Comparison of ENCODE assay signal across 29 mouse cellular contexts in the genomic region with DNA sequence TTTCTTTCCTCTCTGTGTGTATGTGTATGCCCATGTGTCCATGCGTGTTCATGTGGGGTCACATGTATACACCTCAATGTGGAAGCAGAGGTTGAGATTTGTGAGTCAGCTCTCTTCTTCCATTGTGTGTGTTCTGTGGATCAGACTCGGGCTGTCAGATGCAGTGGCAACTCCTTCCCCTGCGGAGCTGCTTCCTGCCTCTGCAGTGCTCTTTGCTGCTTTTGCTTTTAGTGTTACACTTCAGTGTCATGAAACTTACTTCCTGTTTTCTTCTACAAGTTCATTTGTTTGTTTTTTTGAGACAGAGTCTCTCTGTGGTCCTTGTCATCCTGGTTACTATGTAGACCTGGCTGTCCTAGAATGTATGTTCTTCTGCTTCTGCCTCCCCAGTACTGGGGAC. TPM values are rescaled to one million over a fixed set of nuclear protein-coding genes. Genes with fewer than 3 reads are reported as not detected.
DNase-seq lines count a peak whose midpoint lies in the region; ATAC-seq and TF ChIP-seq lines count a peak whose summit lies in the region.
"Had no signal": no experiment of that assay in that cellular context is flagged by ENCODE, and none has a peak within 500 bp of the region (broad histone marks: within the 10 kb centered on the region; RNA-seq: fewer than 3 reads in every experiment).

No protein-coding gene starts in this region.

- H3K4me1 ChIP-seq in bone marrow macrophage, adult 2 months (ENCODE audit: control insufficient read depth, insufficient read depth, low read length), result peaks cover 10% of the 10 kb centered on the region
- peaks cover 8% of the 10 kb centered on the region for H3K4me1 ChIP-seq in liver, postnatal 0 days (ENCODE audit: insufficient read depth)

- no peaks in the 10 kb centered on the region for H3K27me3 ChIP-seq in liver, postnatal 0 days (ENCODE audit: insufficient read depth, low read length)
- H3K27me3 ChIP-seq: embryonic facial prominence, embryonic 13.5 days; embryonic facial prominence, embryonic 15.5 days; forebrain, embryonic 12.5 days had no signal

- intact Hi-C loops in heart, postnatal 14 days (cut with DNase I), result loop anchor here (5.0 kb wide), 1 partner anchor 33 kb away; the partner anchor contains the start of gene Mpi

- 77% methylated on average over 3 of the region's 3 CpGs for WGBS in liver, postnatal 0 days (ENCODE audit: insufficient replicate concordance)

- TF ChIP-seq POLR2A in bone marrow macrophage, adult 2 months (IDR thresholded peaks at IDR 0.05; ENCODE audit: borderline replicate concordance, low read depth, low read length), result no peak

- H3K4me2 ChIP-seq in liver, postnatal 0 days (ENCODE audit: low read depth, low read length), result no peak overlapping the region
- H3K4me2 ChIP-seq: embryonic facial prominence, embryonic 13.5 days; embryonic facial prominence, embryonic 15.5 days; forebrain, embryonic 12.5 days had no signal

- no peak for TF ChIP-seq CTCF in bone marrow macrophage, adult 2 months (IDR thresholded peaks at IDR 0.05; ENCODE audit: low read depth, low read length)
- no peak for TF ChIP-seq CTCF in liver, postnatal 0 days (IDR thresholded peaks at IDR 0.05; ENCODE audit: low read depth)

- TF ChIP-seq EP300 in liver, postnatal 0 days (IDR thresholded peaks at IDR 0.05; ENCODE audit: low read depth), result no peak

- H3K9me3 ChIP-seq in liver, postnatal 0 days (ENCODE audit: low read length), result no peaks in the 10 kb centered on the region
- H3K9me3 ChIP-seq: embryonic facial prominence, embryonic 13.5 days; embryonic facial prominence, embryonic 15.5 days; forebrain, embryonic 10.5 days; forebrain, embryonic 12.5 days had no signal

- H3K27ac ChIP-seq in bone marrow macrophage, adult 2 months (ENCODE audit: insufficient read depth, low read depth, low read length), result peak overlapping the region; percentile 9; the same call in 1 of the 2 replicates
- H3K27ac ChIP-seq in liver, postnatal 0 days (ENCODE audit: low read depth), result no peak overlapping the region
- H3K27ac ChIP-seq: embryonic facial prominence, embryonic 13.5 days; embryonic facial prominence, embryonic 15.5 days; forebrain, embryonic 10.5 days; forebrain, embryonic 12.5 days had no signal

- H3K4me3 ChIP-seq in bone marrow macrophage, adult 2 months (ENCODE audit: insufficient read depth, low read length), result no peak overlapping the region
- H3K4me3 ChIP-seq in liver, postnatal 0 days (ENCODE audit: low read depth, low read length), result no peak overlapping the region
- H3K4me3 ChIP-seq: embryonic facial prominence, embryonic 13.5 days; embryonic facial prominence, embryonic 15.5 days; erythroblast, embryonic 14.5 days; forebrain, embryonic 10.5 days; forebrain, embryonic 12.5 days had no signal

- DNase-seq in A20 (ENCODE audit: low read depth, low spot score), result peak; percentile 62
- no peak for DNase-seq in lung, adult 18-20 months
- no peak for DNase-seq in heart, postnatal 14 days
- DNase-seq in liver, postnatal 0 days, result no peak
- DNase-seq: adrenal gland, adult 8-10 months; adrenal gland, postnatal 14 days; adrenal gland, postnatal 36 days; cerebellum, adult 11 months; cerebellum, adult 18-20 months; cerebellum, adult 8-10 months; cerebellum, adult 9-11 months; cerebellum, postnatal 14 days; cerebellum, postnatal 36 days; embryo, embryonic 11 days had no signal

- H3K9ac ChIP-seq in liver, postnatal 0 days (replicated peaks), result no peak overlapping the region
- H3K9ac ChIP-seq: embryonic facial prominence, embryonic 13.5 days; embryonic facial prominence, embryonic 15.5 days; forebrain, embryonic 12.5 days had no signal

- H3K36me3 ChIP-seq in liver, postnatal 0 days (replicated peaks; ENCODE audit: insufficient read depth, low read length), result peaks cover 65% of the 10 kb centered on the region

- ATAC-seq in CD4-positive, CD25-positive, alpha-beta regulatory T cell, adult 4 months, result peak; percentile 27
- ATAC-seq in liver, postnatal 0 days, result no peak
- ATAC-seq: activated CD4-positive, CD25-positive, alpha-beta regulatory T cell, adult 4 months; forebrain, embryonic 14.5 days; forebrain, embryonic 16.5 days had no signal

RNA-seq across cellular contexts. Expression of gene Ulk3, which starts 4.3 kb away (rescaled TPM):
- polyA plus RNA-seq in CD4-positive, CD25-positive, alpha-beta regulatory T cell, adult 4 months (2017; shearing (Covaris generic)), result 10 to 100 TPM; 27.0 to 48.2 TPM
- 17.2 and 23.0 TPM in 2 replicates for polyA plus RNA-seq in bone marrow macrophage, adult 2 months (2012; ENCODE audit: insufficient read depth, insufficient read length, missing spikeins)
- total RNA-seq in heart, postnatal 14 days (2021), result 1 to 10 TPM; 8.9 to 9.1 TPM
- 3.6 and 3.7 TPM in 2 replicates for polyA plus RNA-seq in liver, postnatal 0 days (2015; fragmentation: Nextera tagmentation; extraction: Ambion mirVana)

RNA-seq across cellular contexts. Expression of gene Cplx3, which starts 21.1 kb away (rescaled TPM):
- polyA plus RNA-seq in CD4-positive, CD25-positive, alpha-beta regulatory T cell, adult 4 months (2017; shearing (Covaris generic)), result not detected
- polyA plus RNA-seq in bone marrow macrophage, adult 2 months (2012; ENCODE audit: insufficient read depth, insufficient read length, missing spikeins), result not detected in 2 replicates
- not detected for total RNA-seq in heart, postnatal 14 days (2021)
- not detected in 2 replicates for polyA plus RNA-seq in liver, postnatal 0 days (2015; fragmentation: Nextera tagmentation; extraction: Ambion mirVana)
- total RNA-seq: adrenal gland, adult 18-20 months; adrenal gland, adult 8-10 months; adrenal gland, postnatal 14 days; adrenal gland, postnatal 36 days; common myeloid progenitor, adult 5-6 weeks; ES-E14; MEL had no signal
- polyA plus RNA-seq: activated CD4-positive, CD25-positive, alpha-beta regulatory T cell, adult 4 months; embryonic facial prominence, embryonic 13.5 days; embryonic facial prominence, embryonic 15.5 days; erythroblast, embryonic 14.5 days; forebrain, embryonic 16.5 days had no signal

RNA-seq across cellular contexts. Expression of gene Scamp2, which starts 24.2 kb away (rescaled TPM):
- 100 to 1,000 TPM in 1 of 2 experiments, 10 to 100 TPM in 1; 92.6 to 119 TPM for polyA plus RNA-seq in CD4-positive, CD25-positive, alpha-beta regulatory T cell, adult 4 months (2017; shearing (Covaris generic))
- 144 and 147 TPM in 2 replicates for polyA plus RNA-seq in bone marrow macrophage, adult 2 months (2012; ENCODE audit: insufficient read depth, insufficient read length, missing spikeins)
- 10 to 100 TPM; 28.0 to 32.7 TPM for total RNA-seq in heart, postnatal 14 days (2021)
- polyA plus RNA-seq in liver, postnatal 0 days (2015; fragmentation: Nextera tagmentation; extraction: Ambion mirVana), result 29.6 and 31.2 TPM in 2 replicates

RNA-seq across cellular contexts. Expression of gene Mpi, which starts 32.4 kb away (rescaled TPM):
- 10 to 100 TPM; 15.7 to 17.9 TPM for polyA plus RNA-seq in CD4-positive, CD25-positive, alpha-beta regulatory T cell, adult 4 months (2017; shearing (Covaris generic))
- polyA plus RNA-seq in bone marrow macrophage, adult 2 months (2012; ENCODE audit: insufficient read depth, insufficient read length, missing spikeins), result 17.8 and 19.7 TPM in 2 replicates
- 100 to 1,000 TPM; 162 to 176 TPM for total RNA-seq in heart, postnatal 14 days (2021)
- polyA plus RNA-seq in liver, postnatal 0 days (2015; fragmentation: Nextera tagmentation; extraction: Ambion mirVana), result 7.3 and 8.2 TPM in 2 replicates

RNA-seq across cellular contexts. Expression of gene Lman1l, which starts 35.6 kb away (rescaled TPM):
- polyA plus RNA-seq in CD4-positive, CD25-positive, alpha-beta regulatory T cell, adult 4 months (2017; shearing (Covaris generic)), result 1 to 10 TPM in 1 of 2 experiments, under 1 TPM in 1; 0.79 to 1.4 TPM
- not detected in 2 replicates for polyA plus RNA-seq in bone marrow macrophage, adult 2 months (2012; ENCODE audit: insufficient read depth, insufficient read length, missing spikeins)
- not detected for total RNA-seq in heart, postnatal 14 days (2021)
- not detected in 2 replicates for polyA plus RNA-seq in liver, postnatal 0 days (2015; fragmentation: Nextera tagmentation; extraction: Ambion mirVana)
- total RNA-seq: adrenal gland, adult 18-20 months; adrenal gland, adult 8-10 months; adrenal gland, postnatal 14 days; adrenal gland, postnatal 36 days; common myeloid progenitor, adult 5-6 weeks had no signal
- polyA plus RNA-seq: activated CD4-positive, CD25-positive, alpha-beta regulatory T cell, adult 4 months; embryonic facial prominence, embryonic 11.5 days; embryonic facial prominence, embryonic 13.5 days; embryonic facial prominence, embryonic 15.5 days; erythroblast, embryonic 14.5 days; forebrain, embryonic 10.5 days; forebrain, embryonic 12.5 days; forebrain, embryonic 14.5 days; forebrain, embryonic 16.5 days had no signal
